8 mouse cellular contexts compared by ENCODE assay signal in the genomic region with DNA sequence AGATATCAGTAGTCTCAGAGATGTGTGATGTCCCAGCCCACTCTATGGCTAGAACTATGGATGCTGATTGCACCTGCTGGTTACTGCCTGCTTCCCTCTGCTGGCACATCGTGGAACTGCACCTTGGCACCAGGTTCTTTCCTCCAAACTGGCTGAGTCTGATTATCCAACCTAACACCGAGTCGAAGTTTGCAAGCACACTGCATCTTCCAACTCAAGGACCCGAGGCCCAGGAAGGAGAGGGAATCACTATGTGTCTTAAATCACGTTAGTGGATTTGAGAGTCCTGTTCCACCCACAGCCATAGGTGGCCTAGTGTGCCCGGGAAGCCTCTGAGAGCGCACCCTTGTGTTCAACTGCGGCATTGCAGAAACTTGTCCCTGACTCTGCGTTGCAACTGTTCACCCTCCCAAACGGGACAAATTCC. TPM values are rescaled to one million over a fixed set of nuclear protein-coding genes. Genes with fewer than 3 reads are reported as not detected.
DNase-seq lines count a peak whose midpoint lies in the region; ATAC-seq and TF ChIP-seq lines count a peak whose summit lies in the region.

No protein-coding gene starts in this region.

- no peak overlapping the region for H3K27ac ChIP-seq in hindbrain, embryonic 10.5 days
- H3K27ac ChIP-seq in hindbrain, embryonic 12.5 days = no peak overlapping the region
- H3K27ac ChIP-seq in forebrain, embryonic 14.5 days (ENCODE audit: low read depth, low read length) = no peak overlapping the region
- H3K27ac ChIP-seq in hindbrain, embryonic 16.5 days (ENCODE audit: low read depth, low read length) = no peak overlapping the region
- no peak overlapping the region for H3K27ac ChIP-seq in midbrain, embryonic 12.5 days (replicated peaks)
- no peak overlapping the region for H3K27ac ChIP-seq in spleen, adult 2 months (ENCODE audit: insufficient read depth, low read length)

- H3K4me2 ChIP-seq in hindbrain, embryonic 12.5 days (replicated peaks) = no peak overlapping the region
- no peak overlapping the region for H3K4me2 ChIP-seq in forebrain, embryonic 14.5 days (ENCODE audit: low read length)
- no peak overlapping the region for H3K4me2 ChIP-seq in hindbrain, embryonic 16.5 days (ENCODE audit: low read length)
- H3K4me2 ChIP-seq in midbrain, embryonic 12.5 days (replicated peaks) = no peak overlapping the region

- WGBS in hindbrain, embryonic 10.5 days = 11% methylated on average over 10 of the region's 10 CpGs
- 12% methylated on average over 10 of the region's 10 CpGs for WGBS in hindbrain, embryonic 12.5 days
- 8% methylated on average over 10 of the region's 10 CpGs for whole genome bisulfite sequencing in forebrain, embryonic 14.5 days
- 11% methylated on average over 10 of the region's 10 CpGs for WGBS in hindbrain, embryonic 16.5 days
- WGBS in midbrain, embryonic 12.5 days = 15% methylated on average over 10 of the region's 10 CpGs
- 8% methylated on average over 10 of the region's 10 CpGs for whole genome bisulfite sequencing in spleen, adult 2 months

- peak overlapping the region; percentile 24; the same call in 1 of the 2 replicates for H3K4me3 ChIP-seq in hindbrain, embryonic 10.5 days
- no peak overlapping the region for H3K4me3 ChIP-seq in hindbrain, embryonic 12.5 days
- H3K4me3 ChIP-seq in forebrain, embryonic 14.5 days (ENCODE audit: low read depth, low read length) = no peak overlapping the region
- H3K4me3 ChIP-seq in hindbrain, embryonic 16.5 days (ENCODE audit: low read length) = no peak overlapping the region
- no peak overlapping the region for H3K4me3 ChIP-seq in midbrain, embryonic 12.5 days
- H3K4me3 ChIP-seq in spleen, adult 2 months (ENCODE audit: extremely low read depth, insufficient read depth, insufficient read length) = no peak overlapping the region

- DNase-seq in hindbrain, embryonic 10.5 days (ENCODE audit: low spot score) = peak; percentile 82
- peak; percentile 71 for DNase-seq in c-Kit-positive CD71-positive TER-119-positive erythroid progenitor cells, embryonic 14.5 days (ENCODE audit: low spot score)
- DNase-seq in forebrain, embryonic 14.5 days (ENCODE audit: low spot score) = peak; percentile 78
- DNase-seq in left cerebral cortex, adult 18-20 months (ENCODE audit: low spot score in 2 of 2) = peak; percentile 70 to 77
- DNase-seq in spleen, adult 2 months (ENCODE audit: low read depth in 1 of 2, low spot score in 2 of 2) = peak; percentile 47 to 63

- H3K4me1 ChIP-seq in hindbrain, embryonic 10.5 days (replicated peaks) = peaks cover 11% of the 10 kb centered on the region
- peaks cover 6% of the 10 kb centered on the region for H3K4me1 ChIP-seq in hindbrain, embryonic 12.5 days
- peaks cover 5% of the 10 kb centered on the region for H3K4me1 ChIP-seq in forebrain, embryonic 14.5 days (ENCODE audit: control insufficient read depth, insufficient read depth, low read length)
- peaks cover 6% of the 10 kb centered on the region for H3K4me1 ChIP-seq in hindbrain, embryonic 16.5 days (ENCODE audit: control insufficient read depth, insufficient read depth, low read depth, low read length)
- H3K4me1 ChIP-seq in midbrain, embryonic 12.5 days = peaks cover 5% of the 10 kb centered on the region
- H3K4me1 ChIP-seq in spleen, adult 2 months (ENCODE audit: control insufficient read depth, insufficient read depth, insufficient read length) = no peaks in the 10 kb centered on the region

- H3K9me3 ChIP-seq in hindbrain, embryonic 10.5 days = no peaks in the 10 kb centered on the region
- no peaks in the 10 kb centered on the region for H3K9me3 ChIP-seq in hindbrain, embryonic 12.5 days (replicated peaks)
- H3K9me3 ChIP-seq in forebrain, embryonic 14.5 days (replicated peaks; ENCODE audit: control insufficient read depth, low read length) = no peaks in the 10 kb centered on the region
- H3K9me3 ChIP-seq in hindbrain, embryonic 16.5 days (ENCODE audit: control insufficient read depth, low read length) = no peaks in the 10 kb centered on the region
- H3K9me3 ChIP-seq in midbrain, embryonic 12.5 days = no peaks in the 10 kb centered on the region

- H3K9ac ChIP-seq in hindbrain, embryonic 12.5 days = no peak overlapping the region
- H3K9ac ChIP-seq in forebrain, embryonic 14.5 days (ENCODE audit: low read length) = no peak overlapping the region
- no peak overlapping the region for H3K9ac ChIP-seq in hindbrain, embryonic 16.5 days (ENCODE audit: low read depth, low read length)
- H3K9ac ChIP-seq in midbrain, embryonic 12.5 days (replicated peaks) = no peak overlapping the region

- no peaks in the 10 kb centered on the region for H3K27me3 ChIP-seq in hindbrain, embryonic 10.5 days (ENCODE audit: insufficient read depth, poor library complexity, severe bottlenecking)
- H3K27me3 ChIP-seq in hindbrain, embryonic 12.5 days = no peaks in the 10 kb centered on the region
- H3K27me3 ChIP-seq in forebrain, embryonic 14.5 days (replicated peaks; ENCODE audit: control insufficient read depth, insufficient read depth, low read length) = no peaks in the 10 kb centered on the region
- no peaks in the 10 kb centered on the region for H3K27me3 ChIP-seq in hindbrain, embryonic 16.5 days (replicated peaks; ENCODE audit: control insufficient read depth, insufficient read depth, low read length)
- peaks cover 23% of the 10 kb centered on the region; the same call in 1 of the 2 replicates for H3K27me3 ChIP-seq in midbrain, embryonic 12.5 days
- H3K27me3 ChIP-seq in spleen, adult 2 months (ENCODE audit: control insufficient read depth, insufficient read depth, low read length) = no peaks in the 10 kb centered on the region

- ATAC-seq in hindbrain, embryonic 12.5 days (ENCODE audit: low FRiP score) = no peak; the same call in 1 of the 2 replicates
- ATAC-seq in forebrain, embryonic 14.5 days = peak; percentile 46
- ATAC-seq in hindbrain, embryonic 16.5 days = peak; percentile 51
- 0 out of 2 replicates have a peak, but pooled peaks have one; percentile 30 for ATAC-seq in midbrain, embryonic 12.5 days (ENCODE audit: low FRiP score, low read depth)

- peak; percentile 47; the same call in 1 of the 2 replicates for TF ChIP-seq CTCF in spleen, adult 2 months (IDR thresholded peaks at IDR 0.05; ENCODE audit: extremely low read depth, insufficient read depth, insufficient read length, insufficient replicate concordance)

- no peak for TF ChIP-seq POLR2A in spleen, adult 2 months (IDR thresholded peaks at IDR 0.05; ENCODE audit: low read depth, low read length)

- H3K36me3 ChIP-seq in hindbrain, embryonic 10.5 days = no peaks in the 10 kb centered on the region
- H3K36me3 ChIP-seq in hindbrain, embryonic 12.5 days = no peaks in the 10 kb centered on the region
- no peaks in the 10 kb centered on the region for H3K36me3 ChIP-seq in forebrain, embryonic 14.5 days (ENCODE audit: control insufficient read depth, insufficient read depth, low read length)
- H3K36me3 ChIP-seq in hindbrain, embryonic 16.5 days (ENCODE audit: control insufficient read depth, insufficient read depth, low read length) = no peaks in the 10 kb centered on the region
- no peaks in the 10 kb centered on the region for H3K36me3 ChIP-seq in midbrain, embryonic 12.5 days
- H3K36me3 ChIP-seq in spleen, adult 2 months (ENCODE audit: control insufficient read depth, insufficient read depth, low read length) = no peaks in the 10 kb centered on the region

RNA-seq across cellular contexts. Expression of a gene that starts 17.3 kb away (rescaled TPM):
- 14.7 and 16.3 TPM in 2 replicates for polyA plus RNA-seq in hindbrain, embryonic 10.5 days (2016; fragmentation: Nextera tagmentation; extraction: Ambion mirVana)
- 14.7 and 17.3 TPM in 2 replicates for polyA plus RNA-seq in hindbrain, embryonic 12.5 days (2016; fragmentation: Nextera tagmentation; extraction: Ambion mirVana)
- polyA plus RNA-seq in forebrain, embryonic 14.5 days (2014; fragmentation: Nextera tagmentation; extraction: Ambion mirVana) = 16.1 and 22.0 TPM in 2 replicates
- polyA plus RNA-seq in hindbrain, embryonic 16.5 days (2015; fragmentation: Nextera tagmentation; extraction: Ambion mirVana) = 41.7 and 43.5 TPM in 2 replicates
- 10 to 100 TPM; 43.2 to 43.4 TPM for total RNA-seq in left cerebral cortex, adult 18-20 months (2021)
- polyA plus RNA-seq in midbrain, embryonic 12.5 days (2016; fragmentation: Nextera tagmentation; extraction: Ambion mirVana) = 15.3 and 15.4 TPM in 2 replicates
- 2.8 and 3.2 TPM in 2 replicates for polyA plus RNA-seq in spleen, adult 2 months (2012; rRNA removed)
